Mouse (Mus musculus) neural tube, embryonic 15.5 days (tissue): ENCODE results near the gene Ankrd53. TPM values are rescaled to one million over a fixed set of nuclear protein-coding genes. Genes with fewer than 3 reads are reported as not detected.
A peak's percentile ranks its signal among the peaks of the same experiment; 100 is the strongest.

Experiments
- ATAC-seq: fragments of 200-750 bp; cut with Nextera tagmentation; 2 replicates; pipeline ENCODE4 v1.8.0; 2017; ENCODE audit warnings: mild to moderate bottlenecking, moderate TSS enrichment, moderate library complexity; ENCODE audit not compliant: low FRiP score
- H3K27ac ChIP-seq: fragments of 300-500 bp; sonication (generic); replicated peaks from 2 replicates; pipeline ENCODE4 v1.5.1; 2015; ENCODE audit warnings: mild to moderate bottlenecking, inconsistent platforms
- H3K27me3 ChIP-seq: fragments of 300-500 bp; sonication (generic); replicated peaks from 2 replicates; pipeline ENCODE4 v1.6.1; 2015; ENCODE audit warnings: inconsistent platforms
- H3K36me3 ChIP-seq: fragments of 300-500 bp; sonication (generic); 2 replicates; pipeline ENCODE4 v1.6.1; 2015; ENCODE audit warnings: inconsistent platforms
- H3K4me1 ChIP-seq: fragments of 300-500 bp; sonication (generic); 2 replicates; pipeline ENCODE4 v1.6.1; 2015; ENCODE audit warnings: inconsistent platforms
- H3K4me2 ChIP-seq: fragments of 300-500 bp; sonication (generic); 2 replicates; pipeline ENCODE4 v1.6.1; 2015; ENCODE audit warnings: inconsistent platforms, mild to moderate bottlenecking, moderate library complexity
- H3K4me3 ChIP-seq: fragments of 300-500 bp; sonication (generic); replicated peaks from 2 replicates; pipeline ENCODE4 v1.5.1; 2015; ENCODE audit warnings: mild to moderate bottlenecking, inconsistent platforms
- H3K9ac ChIP-seq: fragments of 300-500 bp; sonication (generic); replicated peaks from 2 replicates; pipeline ENCODE4 v1.6.1; 2015; ENCODE audit warnings: mild to moderate bottlenecking, inconsistent platforms
- H3K9me3 ChIP-seq: fragments of 300-500 bp; sonication (generic); replicated peaks from 2 replicates; pipeline ENCODE4 v1.6.1; 2016; ENCODE audit warnings: inconsistent platforms
- WGBS: fragments of 180-500 bp; shearing (Covaris S2); methylation state at CpG from one replicate; pipeline ENCODE4 v1.1.7; 2015; ENCODE audit warnings: mixed read lengths; 5-methylcytosine and 5-hydroxymethylcytosine counted together
- polyA plus RNA-seq: library from polyadenylated mRNA; unstranded; fragments of >200 nt; fragmentation: Nextera tagmentation; extraction: Ambion mirVana; gene quantifications from 2 replicates; pipeline ENCODE4 v1.2.1, GENCODE M21; 2015

Gene Ankrd53
- polyA plus RNA-seq, 1 experiment from 2014 or later = 0.19 TPM

GRCm38 (mm10) chr6:83738596-83738995, 23.8 kb upstream of the Ankrd53 start:
- no peaks in the 10 kb centered on the region for H3K36me3 ChIP-seq
- ATAC-seq = no peak
- 88% methylated on average over 6 of the region's 6 CpGs for WGBS

GRCm38 (mm10) chr6:83742761-83743160, 19.7 kb upstream of the Ankrd53 start, which contains the start of gene Atp6v1b1:
Atp6v1b1 (plus strand) TSS chr6:83742990.
- H3K27ac ChIP-seq = no peak within 1 kb of the TSS
- H3K9me3 ChIP-seq = no peaks in the 10 kb centered on the region
- no peak for ATAC-seq
- H3K4me1 ChIP-seq = no peaks in the 10 kb centered on the region
- WGBS = 70% methylated on average over 5 of the region's 5 CpGs
- H3K4me3 ChIP-seq = no peak within 1 kb of the TSS
- H3K9ac ChIP-seq = no peak within 1 kb of the TSS
- no peak within 1 kb of the TSS for H3K4me2 ChIP-seq
- peaks cover 5% of the 10 kb centered on the region; the same call in 1 of the 2 replicates for H3K27me3 ChIP-seq
- H3K36me3 ChIP-seq = no peaks in the 10 kb centered on the region

More at GRCm38 (mm10) chr6:83738596-83738995, 23.8 kb upstream of the Ankrd53 start:
- no peak overlapping the region for H3K9ac ChIP-seq
- no peak overlapping the region for H3K27ac ChIP-seq
- H3K4me2 ChIP-seq = no peak overlapping the region
- H3K9me3 ChIP-seq = 0 out of 2 replicates have a peak, but pooled peaks cover 5% of the 10 kb centered on the region
- 0 out of 2 replicates have a peak, but pooled peaks cover 9% of the 10 kb centered on the region for H3K27me3 ChIP-seq
- H3K4me1 ChIP-seq = no peaks in the 10 kb centered on the region
- H3K4me3 ChIP-seq = no peak overlapping the region

- no peak overlapping the region for H3K4me3 ChIP-seq
- peaks cover 5% of the 10 kb centered on the region; the same call in 1 of the 2 replicates for H3K27me3 ChIP-seq
- no peaks in the 10 kb centered on the region for H3K4me1 ChIP-seq
- no peak overlapping the region for H3K27ac ChIP-seq
- ATAC-seq = no peak
- H3K9ac ChIP-seq = no peak overlapping the region
- H3K9me3 ChIP-seq = no peaks in the 10 kb centered on the region
- H3K4me2 ChIP-seq = no peak overlapping the region
- no peaks in the 10 kb centered on the region for H3K36me3 ChIP-seq
- WGBS = 62% methylated on average over 5 of the region's 5 CpGs
Measured at GRCm38 (mm10) chr6:83743212-83743611, 19.2 kb upstream of the Ankrd53 start.

- Histone ChIP-seq H3K4me3 (no peak overlapping the region), H3K9ac (no peak overlapping the region), H3K36me3 (no peaks in the 10 kb centered on the region), H3K4me1 (no peaks in the 10 kb centered on the region), H3K9me3 (no peaks in the 10 kb centered on the region), H3K27ac (no peak overlapping the region), H3K4me2 (no peak overlapping the region), H3K27me3 (peaks cover 5% of the 10 kb centered on the region; the same call in 1 of the 2 replicates)
- WGBS = 82% methylated on average over 5 of the region's 5 CpGs
- ATAC-seq = no peak
Measured at GRCm38 (mm10) chr6:83744126-83744525, 18.3 kb upstream of the Ankrd53 start.

- Histone ChIP-seq H3K36me3 (no peaks in the 10 kb centered on the region), H3K9ac (no peak overlapping the region), H3K4me1 (no peaks in the 10 kb centered on the region), H3K4me2 (no peak overlapping the region), H3K9me3 (no peaks in the 10 kb centered on the region), H3K27me3 (peaks cover 5% of the 10 kb centered on the region; the same call in 1 of the 2 replicates), H3K4me3 (no peak overlapping the region), H3K27ac (no peak overlapping the region)
- WGBS = 82% methylated on average over 5 of the region's 5 CpGs
- no peak for ATAC-seq
Measured at GRCm38 (mm10) chr6:83744557-83744956, 17.9 kb upstream of the Ankrd53 start.

GRCm38 (mm10) chr6:83745466-83745865, 17.0 kb upstream of the Ankrd53 start:
- no peak overlapping the region for H3K27ac ChIP-seq
- no peak overlapping the region for H3K9ac ChIP-seq
- no peaks in the 10 kb centered on the region for H3K36me3 ChIP-seq
- WGBS = 49% methylated on average over 2 of the region's 2 CpGs
- H3K27me3 ChIP-seq = peaks cover 5% of the 10 kb centered on the region; the same call in 1 of the 2 replicates
- no peak overlapping the region for H3K4me3 ChIP-seq
- no peak overlapping the region for H3K4me2 ChIP-seq
- no peaks in the 10 kb centered on the region for H3K4me1 ChIP-seq
- H3K9me3 ChIP-seq = no peaks in the 10 kb centered on the region
- no peak for ATAC-seq

GRCm38 (mm10) chr6:83749286-83749685, 13.2 kb upstream of the Ankrd53 start:
- no peaks in the 10 kb centered on the region for H3K4me1 ChIP-seq
- no peaks in the 10 kb centered on the region for H3K9me3 ChIP-seq
- 46% methylated on average over 3 of the region's 3 CpGs for WGBS
- H3K27ac ChIP-seq = no peak overlapping the region
- ATAC-seq = no peak
- H3K4me2 ChIP-seq = no peak overlapping the region
- H3K27me3 ChIP-seq = peaks cover 20% of the 10 kb centered on the region
- H3K36me3 ChIP-seq = no peaks in the 10 kb centered on the region
- H3K4me3 ChIP-seq = no peak overlapping the region
- H3K9ac ChIP-seq = no peak overlapping the region

- no peaks in the 10 kb centered on the region for H3K4me1 ChIP-seq
- H3K9ac ChIP-seq = no peak overlapping the region
- no peaks in the 10 kb centered on the region for H3K9me3 ChIP-seq
- H3K27ac ChIP-seq = no peak overlapping the region
- 9% methylated on average over 11 of the region's 11 CpGs for WGBS
- H3K27me3 ChIP-seq = peaks cover 25% of the 10 kb centered on the region
- H3K36me3 ChIP-seq = no peaks in the 10 kb centered on the region
- H3K4me2 ChIP-seq = no peak overlapping the region
- H3K4me3 ChIP-seq = no peak overlapping the region
- ATAC-seq = no peak
Measured at GRCm38 (mm10) chr6:83750171-83750684, 12.2 kb upstream of the Ankrd53 start.

- Histone ChIP-seq H3K4me3 (no peak overlapping the region), H3K9ac (no peak overlapping the region), H3K4me1 (peaks cover 7% of the 10 kb centered on the region), H3K4me2 (no peak overlapping the region), H3K36me3 (no peaks in the 10 kb centered on the region), H3K9me3 (no peaks in the 10 kb centered on the region), H3K27ac (no peak overlapping the region), H3K27me3 (peaks cover 57% of the 10 kb centered on the region)
- 84% methylated on average over 9 of the region's 9 CpGs for WGBS
- ATAC-seq = no peak
Measured at GRCm38 (mm10) chr6:83756051-83756450, 6.4 kb upstream of the Ankrd53 start.

GRCm38 (mm10) chr6:83762880-83763431, 512 bp downstream of the Ankrd53 start:
- peak overlapping the region; percentile 16 for H3K4me3 ChIP-seq
- H3K4me2 ChIP-seq = peak overlapping the region; percentile 48
- H3K4me1 ChIP-seq = peaks cover 15% of the 10 kb centered on the region
- no peak for ATAC-seq
- 3% methylated on average over 35 of the region's 35 CpGs for WGBS
- H3K27me3 ChIP-seq = peaks cover 62% of the 10 kb centered on the region
- H3K36me3 ChIP-seq = 0 out of 2 replicates have a peak, but pooled peaks cover 3% of the 10 kb centered on the region
- H3K27ac ChIP-seq = no peak overlapping the region
- no peaks in the 10 kb centered on the region for H3K9me3 ChIP-seq
- H3K9ac ChIP-seq = no peak overlapping the region; the same call in 1 of the 2 replicates

GRCm38 (mm10) chr6:83766982-83767381, 4.5 kb downstream of the Ankrd53 start:
- Histone ChIP-seq H3K4me2 (no peak overlapping the region), H3K4me3 (no peak overlapping the region), H3K4me1 (peaks cover 10% of the 10 kb centered on the region), H3K27ac (no peak overlapping the region), H3K9ac (no peak overlapping the region), H3K36me3 (peaks cover 34% of the 10 kb centered on the region), H3K27me3 (peaks cover 29% of the 10 kb centered on the region), H3K9me3 (no peaks in the 10 kb centered on the region)
- 97% methylated on average over 3 of the region's 3 CpGs for WGBS
- ATAC-seq = no peak

GRCm38 (mm10) chr6:83768485-83768884, 6.0 kb downstream of the Ankrd53 start:
- Histone ChIP-seq H3K9ac (no peak overlapping the region), H3K4me1 (peaks cover 10% of the 10 kb centered on the region), H3K4me2 (no peak overlapping the region), H3K36me3 (peaks cover 47% of the 10 kb centered on the region), H3K9me3 (no peaks in the 10 kb centered on the region), H3K27ac (no peak overlapping the region), H3K27me3 (peaks cover 14% of the 10 kb centered on the region), H3K4me3 (no peak overlapping the region)
- WGBS = 91% methylated on average over 5 of the region's 5 CpGs
- ATAC-seq = no peak
